Mouse (Mus musculus): ENCODE results near the gene Tsc22d4.

Tsc22d4 gene

DNA sequence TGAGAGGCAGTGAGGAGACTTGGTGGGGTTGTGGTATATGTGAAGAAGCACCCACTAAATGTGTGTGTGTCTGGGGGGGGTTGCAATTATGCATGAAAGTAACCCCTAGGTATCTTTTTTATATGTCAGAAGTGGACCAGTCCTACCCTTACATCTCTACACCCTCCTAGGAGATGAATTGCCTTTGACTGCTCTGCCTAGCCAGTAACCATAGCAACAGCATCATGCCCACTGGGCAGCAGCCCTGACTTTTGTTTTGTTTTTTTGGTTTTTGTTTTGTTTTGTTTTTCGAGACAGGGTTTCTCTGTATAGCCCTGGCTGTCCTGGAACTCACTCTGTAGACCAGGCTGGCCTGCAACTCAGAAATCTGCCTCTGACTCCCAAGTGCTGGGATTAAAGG is 22.9 kb downstream of the Tsc22d4 start:
- DNase-seq: no peak

GRCm38 (mm10) chr5:137770709-137771108 is 25.2 kb downstream of the Tsc22d4 start:
- DNase-seq: peak; percentile 59

- no peak for DNase-seq
These were observed 27.2 kb downstream of the Tsc22d4 start for GRCm38 (mm10) chr5:137772755-137773154.

DNA sequence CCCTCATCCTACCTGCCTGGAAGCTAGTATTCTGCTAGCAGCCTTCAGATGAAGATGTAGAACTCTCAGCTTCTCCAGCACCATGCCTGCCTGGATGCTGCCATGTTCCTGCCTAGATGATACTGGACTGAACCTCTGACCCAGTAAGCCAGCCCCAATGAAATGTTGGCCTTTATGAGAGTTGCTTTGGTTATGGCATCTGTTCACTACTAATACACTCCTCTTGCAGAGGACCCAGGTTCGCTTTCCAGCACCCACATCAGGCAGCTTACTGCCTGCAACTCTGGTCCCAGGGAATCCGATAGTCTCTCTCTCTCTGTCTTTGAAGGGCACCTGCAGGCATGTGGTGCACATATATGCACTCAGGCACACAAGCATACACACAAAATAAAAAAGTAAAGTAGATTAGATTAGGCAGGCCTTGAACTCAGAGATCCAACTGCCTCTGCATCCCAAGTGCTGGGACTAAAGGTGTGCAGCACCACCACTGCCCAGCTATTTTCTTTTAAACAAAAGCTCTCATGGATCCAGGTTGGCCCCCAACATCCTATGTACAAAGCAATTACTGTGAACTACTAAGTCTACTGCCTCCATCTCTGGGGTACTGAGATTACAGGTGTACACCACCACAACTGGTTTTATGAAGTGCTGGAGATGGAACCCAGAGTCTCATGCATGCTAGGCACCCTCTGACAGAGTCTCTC is 30.2 kb downstream of the Tsc22d4 start:
- no peak for DNase-seq

GRCm38 (mm10) chr5:137776408-137776918 is 30.9 kb downstream of the Tsc22d4 start:
- no peak for DNase-seq

GRCm38 (mm10) chr5:137777267-137777845 is 31.8 kb downstream of the Tsc22d4 start:
- DNase-seq: no peak

- DNase-seq: peak; percentile 99
These were observed 33.1 kb downstream of the Tsc22d4 start, which contains the start of gene Ppp1r35 for GRCm38 (mm10) chr5:137778635-137779034. TSS of gene Ppp1r35 (plus strand) at chr5:137778849.

DNA sequence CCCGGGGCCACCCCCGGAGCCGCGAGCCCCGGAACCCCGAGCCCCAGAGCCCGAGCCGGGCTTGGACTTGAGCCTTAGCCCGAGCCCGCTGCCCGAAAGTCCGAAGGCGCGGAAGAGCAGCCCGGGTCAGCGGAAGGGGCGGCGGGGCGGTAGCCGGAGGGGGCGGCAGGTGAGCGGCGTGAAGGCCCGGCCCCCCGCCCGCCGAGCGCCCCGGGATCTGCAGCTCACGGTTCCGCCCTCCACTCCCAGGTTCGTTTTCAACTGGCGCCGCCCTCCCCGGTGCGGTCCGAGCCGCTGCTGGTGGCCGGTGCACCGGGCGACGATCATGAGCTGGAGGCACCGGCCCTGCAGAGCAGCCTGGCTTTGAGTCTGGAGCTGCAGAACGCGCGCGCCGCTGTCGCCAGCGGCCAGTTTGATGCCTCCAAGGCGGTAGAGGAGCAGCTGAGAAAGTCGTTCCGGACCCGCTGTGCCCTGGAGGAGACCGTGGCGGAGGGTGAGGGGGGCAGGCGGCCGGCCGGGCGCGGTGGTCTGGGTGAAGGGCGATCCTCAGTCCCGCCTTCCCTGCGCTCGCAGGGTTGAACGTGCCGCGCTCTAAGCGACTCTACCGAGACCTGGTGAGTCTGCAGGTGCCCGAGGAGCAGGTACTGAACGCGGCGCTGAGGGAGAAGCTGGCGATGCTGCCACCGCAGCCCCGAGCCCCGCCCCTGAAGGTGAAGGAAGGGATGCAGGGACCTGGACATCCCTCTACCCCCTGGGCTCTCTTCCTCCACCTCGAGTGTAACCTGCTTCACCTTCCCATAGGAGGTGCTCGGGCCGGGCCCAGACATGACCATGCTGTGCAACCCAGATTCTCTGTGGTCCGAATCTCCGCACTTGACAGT is 33.8 kb downstream of the Tsc22d4 start:
- peak; percentile 56 for DNase-seq

- no peak for DNase-seq
These were observed 36.1 kb downstream of the Tsc22d4 start for GRCm38 (mm10) chr5:137781661-137782060.

DNA sequence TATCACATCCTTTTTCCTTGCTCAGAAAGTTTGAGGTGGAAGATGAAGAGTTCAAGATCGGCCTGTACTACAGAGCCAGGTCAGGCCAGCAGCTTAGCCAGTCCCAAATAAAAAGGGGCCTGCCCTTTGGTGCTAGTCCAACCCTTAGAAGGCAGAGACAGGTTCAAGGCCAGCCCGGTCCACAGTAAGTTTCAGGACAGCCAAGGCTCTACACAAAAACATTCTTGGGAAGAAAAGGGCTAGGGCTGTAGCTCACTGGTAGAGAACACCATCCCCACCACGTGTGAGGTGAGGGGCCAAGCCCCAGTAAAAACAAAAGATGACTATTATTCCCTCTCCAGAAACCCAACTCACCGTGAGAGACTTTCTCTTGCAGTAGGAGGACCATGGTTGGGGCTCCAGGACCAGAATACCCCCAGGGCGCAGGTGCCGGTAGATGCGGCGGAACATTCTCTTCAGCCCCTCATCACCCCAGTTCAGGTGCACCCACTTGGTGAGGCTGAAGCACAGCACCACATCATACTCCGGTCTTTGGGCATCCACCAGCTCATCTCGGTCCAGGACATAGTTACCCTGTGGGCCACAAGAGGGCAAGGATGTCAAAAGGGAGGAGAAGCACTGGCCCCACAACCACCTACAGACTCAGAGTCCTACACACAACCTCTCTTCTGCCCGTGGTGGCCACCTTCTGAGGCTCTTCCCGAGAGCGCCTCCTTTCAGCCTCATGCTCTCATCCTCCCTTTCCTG is 37.4 kb downstream of the Tsc22d4 start:
- DNase-seq: no peak

GRCm38 (mm10) chr5:137783901-137784540 is 38.5 kb downstream of the Tsc22d4 start:
- no peak for DNase-seq

- DNase-seq: no peak
These were observed 39.0 kb downstream of the Tsc22d4 start for GRCm38 (mm10) chr5:137784546-137784945.

GRCm38 (mm10) chr5:137785164-137786031 is 39.9 kb downstream of the Tsc22d4 start:
- DNase-seq: peak; percentile 63

GRCm38 (mm10) chr5:137786109-137786942 is 40.8 kb downstream of the Tsc22d4 start:
- peak; percentile 100 for DNase-seq

DNA sequence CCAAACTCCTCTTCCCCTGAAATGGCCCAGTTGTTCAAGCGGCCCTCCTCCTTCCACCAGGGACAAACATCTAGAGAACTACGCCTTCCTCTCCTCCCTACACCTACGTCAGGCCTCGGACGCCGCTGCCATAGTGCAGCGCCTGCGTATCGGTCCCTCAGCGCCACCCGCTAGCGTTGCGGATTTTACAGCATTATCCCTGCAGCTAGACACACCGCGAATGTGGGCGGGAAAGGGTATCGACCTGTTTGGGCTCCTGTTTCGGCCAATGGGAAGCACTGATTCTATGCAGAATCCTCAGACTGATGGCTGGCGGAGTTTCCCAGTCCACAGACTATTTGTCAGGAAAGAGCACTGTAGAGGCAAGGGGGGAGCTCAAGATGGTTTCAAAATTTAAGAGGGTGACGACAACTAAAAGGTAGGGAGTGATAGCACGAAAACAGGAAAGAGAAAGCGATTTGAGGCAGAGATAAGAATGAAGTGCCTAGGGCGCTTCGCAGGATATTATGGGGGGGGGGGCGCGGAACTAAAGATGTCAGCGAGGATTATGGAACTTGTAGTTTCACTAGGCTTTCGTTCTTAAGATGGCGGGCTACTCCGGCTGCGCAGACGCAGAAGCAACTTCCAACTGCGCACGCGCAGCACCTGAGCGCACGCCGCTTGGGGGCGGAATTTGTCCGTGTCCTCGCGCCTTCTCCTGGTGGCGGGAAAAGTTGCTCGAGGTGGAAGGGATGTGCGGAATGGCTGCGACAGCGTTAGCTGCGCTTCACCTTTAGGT is 41.8 kb downstream of the Tsc22d4 start, which contains the start of the genes Mepce and Zcwpw1:
Gene Mepce, minus strand, starts transcription at position 505 of the 778 bp plus-strand sequence.
Gene Zcwpw1, plus strand, starts transcription at position 648 of the 778 bp plus-strand sequence.
- peak; percentile 96 for DNase-seq

- peak; percentile 11 for DNase-seq
These were observed 42.6 kb downstream of the Tsc22d4 start for GRCm38 (mm10) chr5:137788171-137788570.

DNA sequence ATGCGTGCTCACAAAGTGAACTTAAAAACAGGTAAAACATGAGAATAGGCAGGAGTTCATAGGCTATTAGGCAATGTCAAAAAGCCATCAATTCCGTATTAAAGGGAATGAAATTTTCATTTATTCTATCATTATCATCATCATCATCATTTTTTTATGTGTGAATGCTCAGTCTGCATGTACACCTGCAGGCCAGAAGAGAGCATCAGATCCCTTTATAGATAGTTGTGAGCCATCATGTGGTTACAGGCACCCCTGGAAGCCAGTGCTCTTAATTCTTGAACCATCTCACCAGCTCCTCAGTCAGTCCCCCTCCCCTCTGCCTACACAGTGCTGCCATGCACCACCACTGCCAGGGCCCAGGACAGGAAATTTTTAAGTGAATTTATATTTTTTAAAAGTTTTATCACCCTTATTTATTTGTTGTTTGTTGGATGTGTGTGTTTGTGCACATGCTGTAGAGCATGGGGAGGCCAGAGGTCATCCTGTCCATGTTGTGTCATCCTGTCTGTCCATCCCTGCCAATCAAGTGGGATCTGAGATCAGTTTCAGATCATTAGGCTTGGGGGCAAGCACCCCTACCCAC is 43.5 kb downstream of the Tsc22d4 start:
- DNase-seq: no peak

GRCm38 (mm10) chr5:137791553-137791952 is 46.0 kb downstream of the Tsc22d4 start:
- no peak for DNase-seq

DNA sequence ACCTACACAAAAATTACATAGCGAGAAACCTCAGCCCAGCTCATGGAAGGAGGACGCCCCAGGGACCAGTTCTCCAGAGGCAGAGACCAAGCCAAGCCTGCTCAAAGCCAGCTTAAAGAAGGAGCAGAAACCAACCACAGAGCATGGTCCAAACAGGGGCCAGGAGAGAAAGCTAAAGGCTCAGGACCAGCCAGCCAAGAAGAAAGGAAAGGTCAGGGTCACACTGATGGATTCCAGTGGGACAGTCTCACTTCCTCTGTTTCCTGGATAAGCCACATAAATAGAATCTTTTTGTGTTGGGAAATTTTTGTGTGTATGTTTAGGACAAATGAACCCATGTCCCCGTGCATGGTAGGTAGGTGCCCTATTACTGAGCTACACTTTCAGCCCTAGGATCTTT is 51.1 kb downstream of the Tsc22d4 start:
- DNase-seq: no peak

All from embryo, embryonic 11 days (tissue).